Mouse (Mus musculus): Measurements from ENCODE around the gene Gmfg.

Gmfg gene

GRCm38 (mm10) chr7:28438771-28439170, 1.5 kb downstream of the Gmfg start:
- DNase-seq (ENCODE audit: low spot score): no peak

- no peak for DNase-seq (ENCODE audit: low spot score)
These were observed 3.5 kb downstream of the Gmfg start for GRCm38 (mm10) chr7:28440739-28441138.

- DNase-seq (ENCODE audit: low spot score): no peak
These were observed 4.7 kb downstream of the Gmfg start for GRCm38 (mm10) chr7:28441776-28442485.

GRCm38 (mm10) chr7:28442688-28443087, 5.4 kb downstream of the Gmfg start:
- no peak for DNase-seq (ENCODE audit: low spot score)

GRCm38 (mm10) chr7:28444344-28444974, 7.2 kb downstream of the Gmfg start:
- DNase-seq (ENCODE audit: low spot score): no peak

- peak; percentile 65 for DNase-seq (ENCODE audit: low spot score)
These were observed 9.2 kb downstream of the Gmfg start for GRCm38 (mm10) chr7:28446446-28446845.

GRCm38 (mm10) chr7:28447101-28447830, 10.0 kb downstream of the Gmfg start:
- DNase-seq (ENCODE audit: low spot score): no peak

- no peak for DNase-seq (ENCODE audit: low spot score)
These were observed 10.9 kb downstream of the Gmfg start for GRCm38 (mm10) chr7:28447865-28448820.

GRCm38 (mm10) chr7:28451531-28452360, 14.5 kb downstream of the Gmfg start, which contains the start of gene Lrfn1:
TSS of gene Lrfn1 (plus strand) at chr7:28451980.
- no peak for DNase-seq (ENCODE audit: low spot score)

- no peak for DNase-seq (ENCODE audit: low spot score)
These were observed 15.2 kb downstream of the Gmfg start for GRCm38 (mm10) chr7:28452361-28453005.

GRCm38 (mm10) chr7:28460361-28460760, 23.1 kb downstream of the Gmfg start:
- DNase-seq (ENCODE audit: low spot score): no peak

GRCm38 (mm10) chr7:28462769-28463168, 25.5 kb downstream of the Gmfg start:
- no peak for DNase-seq (ENCODE audit: low spot score)

GRCm38 (mm10) chr7:28464416-28465212, 27.4 kb downstream of the Gmfg start:
- DNase-seq (ENCODE audit: low spot score): peak; percentile 45

GRCm38 (mm10) chr7:28466721-28467212, 29.5 kb downstream of the Gmfg start:
- no peak for DNase-seq (ENCODE audit: low spot score)

GRCm38 (mm10) chr7:28467213-28467751, 30.0 kb downstream of the Gmfg start:
- DNase-seq (ENCODE audit: low spot score): no peak

- no peak for DNase-seq (ENCODE audit: low spot score)
These were observed 38.9 kb downstream of the Gmfg start for GRCm38 (mm10) chr7:28476191-28476590.

- DNase-seq (ENCODE audit: low spot score): no peak
These were observed 40.1 kb downstream of the Gmfg start for GRCm38 (mm10) chr7:28477363-28477762.

- DNase-seq (ENCODE audit: low spot score): no peak
These were observed 41.6 kb downstream of the Gmfg start for GRCm38 (mm10) chr7:28478854-28479253.

GRCm38 (mm10) chr7:28482854-28483253, 45.6 kb downstream of the Gmfg start:
- no peak for DNase-seq (ENCODE audit: low spot score)

Data from urinary bladder, postnatal 10 days (tissue).